Mouse (Mus musculus) kidney, adult 8-10 months (tissue): ENCODE results near the gene Arhgef15.
"Not testable (repeated sequence)": the region's sequence is repeated elsewhere in the genome, so short reads cannot be mapped to it uniquely, and the experiment has no call there.

Experiments
- DNase-seq, 2 experiments: peaks; one replicate each; pipeline ENCODE4 v3.0.0; 2022

Arhgef15 gene

GRCm38 (mm10) chr11:68957308-68957707 lies at the start of gene Arhgef15:
Gene Arhgef15, minus strand, starts transcription at chr11:68957480.
- DNase-seq, result no peak

- not testable (repeated sequence) for DNase-seq
Observed at GRCm38 (mm10) chr11:69006575-69006974, 49.3 kb upstream of the Arhgef15 start.

- DNase-seq, result no peak
Observed at GRCm38 (mm10) chr11:69005193-69005592, 47.9 kb upstream of the Arhgef15 start.

- DNase-seq, result peak in 1 of 2 experiments; percentile 29
Observed at GRCm38 (mm10) chr11:69003592-69003991, 46.3 kb upstream of the Arhgef15 start.

- not testable (repeated sequence) for DNase-seq
Observed at GRCm38 (mm10) chr11:69002782-69003181, 45.5 kb upstream of the Arhgef15 start.

GRCm38 (mm10) chr11:68997080-68997479 lies 39.8 kb upstream of the Arhgef15 start:
- DNase-seq, result no peak

- DNase-seq, result no peak
Observed at GRCm38 (mm10) chr11:68994377-68994776, 37.1 kb upstream of the Arhgef15 start.

GRCm38 (mm10) chr11:68993122-68993521 lies 35.8 kb upstream of the Arhgef15 start:
- no peak for DNase-seq

GRCm38 (mm10) chr11:68988341-68988740 lies 31.1 kb upstream of the Arhgef15 start:
- DNase-seq, result no peak

- DNase-seq, result no peak
Observed at GRCm38 (mm10) chr11:68987365-68987882, 30.1 kb upstream of the Arhgef15 start.

- DNase-seq, result peak; percentile 69 to 88
Observed at GRCm38 (mm10) chr11:68982639-68983369, 25.5 kb upstream of the Arhgef15 start.

- DNase-seq, result no peak
Observed at GRCm38 (mm10) chr11:68980919-68981318, 23.6 kb upstream of the Arhgef15 start.

- DNase-seq, result no peak
Observed at GRCm38 (mm10) chr11:68979320-68979733, 22.0 kb upstream of the Arhgef15 start.

GRCm38 (mm10) chr11:68975601-68976000 lies 18.3 kb upstream of the Arhgef15 start:
- DNase-seq, result no peak

- DNase-seq, result no peak
Observed at GRCm38 (mm10) chr11:68975085-68975484, 17.8 kb upstream of the Arhgef15 start, which contains the start of gene Rangrf. Gene Rangrf, minus strand, starts transcription at chr11:68975185.

GRCm38 (mm10) chr11:68974059-68974450 lies 16.8 kb upstream of the Arhgef15 start:
- no peak for DNase-seq

- DNase-seq, result peak; percentile 85 to 90
Observed at GRCm38 (mm10) chr11:68973250-68974058, 16.2 kb upstream of the Arhgef15 start.

- DNase-seq, result peak; percentile 51 to 62
Observed at GRCm38 (mm10) chr11:68970232-68970631, 13.0 kb upstream of the Arhgef15 start.

GRCm38 (mm10) chr11:68968752-68969151 lies 11.5 kb upstream of the Arhgef15 start:
- DNase-seq, result no peak

GRCm38 (mm10) chr11:68967337-68968282 lies 10.3 kb upstream of the Arhgef15 start, which contains the start of gene Slc25a35:
Gene Slc25a35, plus strand, starts transcription at chr11:68968131.
- DNase-seq, result peak; percentile 92 to 93

GRCm38 (mm10) chr11:68966554-68966953 lies 9.3 kb upstream of the Arhgef15 start:
- DNase-seq, result no peak

GRCm38 (mm10) chr11:68965845-68966244 lies 8.6 kb upstream of the Arhgef15 start:
- peak in 1 of 2 experiments; percentile 74 for DNase-seq
